Mouse (Mus musculus) heart, postnatal 36 days (tissue): ENCODE results near the gene Iqcf6. TPM values are rescaled to one million over a fixed set of nuclear protein-coding genes. Genes with fewer than 3 reads are reported as not detected.

Source experiments
- DNase-seq, 2 experiments: peaks; one replicate each; pipeline ENCODE4 v3.0.0; 2021 to 2022
- intact Hi-C: fragments of 180-260 bp; cut with DNase I; formaldehyde crosslinking; loops from one replicate; pipeline ENCODE4 v1.15.1; 2025
- total RNA-seq, 2 experiments: library from RNA; stranded (reverse); gene quantifications; 2 replicates each; pipeline ENCODE4 v1.2.3; 2021

Gene Iqcf6
- total RNA-seq, 2 experiments from 2014 or later, result not detected

GRCm38 (mm10) chr9:106655884-106656720, 29.7 kb downstream of the Iqcf6 start, which contains the start of gene Grm2:
TSS of gene Grm2 (minus strand) at chr9:106656082.
- peak; percentile 57 to 71 for DNase-seq
- intact Hi-C loops, result no loop called here

GRCm38 (mm10) chr9:106656820-106657219, 30.4 kb downstream of the Iqcf6 start:
- DNase-seq, result no peak
- intact Hi-C loops, result no loop called here

GRCm38 (mm10) chr9:106657592-106657991, 31.2 kb downstream of the Iqcf6 start:
- no peak for DNase-seq
- intact Hi-C loops, result no loop called here

GRCm38 (mm10) chr9:106659441-106659840, 33.1 kb downstream of the Iqcf6 start:
- intact Hi-C loops, result no loop called here
- DNase-seq, result no peak

GRCm38 (mm10) chr9:106659935-106660334, 33.6 kb downstream of the Iqcf6 start:
- intact Hi-C loops, result no loop called here
- no peak for DNase-seq

GRCm38 (mm10) chr9:106663200-106663599, 36.8 kb downstream of the Iqcf6 start:
- intact Hi-C loops, result no loop called here
- no peak for DNase-seq

GRCm38 (mm10) chr9:106664433-106664832, 38.1 kb downstream of the Iqcf6 start:
- intact Hi-C loops, result no loop called here
- DNase-seq, result no peak

- intact Hi-C loops, result no loop called here
- DNase-seq, result no peak
Observed at GRCm38 (mm10) chr9:106664856-106665255, 38.5 kb downstream of the Iqcf6 start.

- DNase-seq, result no peak
- intact Hi-C loops, result no loop called here
Observed at GRCm38 (mm10) chr9:106673860-106674259, 47.5 kb downstream of the Iqcf6 start.

GRCm38 (mm10) chr9:106675480-106675879, 49.1 kb downstream of the Iqcf6 start:
- intact Hi-C loops, result no loop called here
- DNase-seq, result peak; percentile 81 to 85

- intact Hi-C loops, result no loop called here
- no peak for DNase-seq
Observed at GRCm38 (mm10) chr9:106675965-106676364, 49.6 kb downstream of the Iqcf6 start.

- intact Hi-C loops, result no loop called here
- DNase-seq, result no peak
Observed at GRCm38 (mm10) chr9:106676571-106676970, 50.2 kb downstream of the Iqcf6 start.

Other genes with a start within 250 kb of the Iqcf6 start
- 100 to 1,000 TPM; 281 to 289 TPM for gene Rpl29, start 197.1 kb upstream of the Iqcf6 start, total RNA-seq
- gene Acy1, start 188.3 kb upstream of the Iqcf6 start, total RNA-seq, result 10 to 100 TPM; 24.9 to 27.0 TPM
- gene Abhd14b, start 179.1 kb upstream of the Iqcf6 start, total RNA-seq, result 1 to 10 TPM; 7.2 to 8.3 TPM
- 10 to 100 TPM; 20.9 to 25.1 TPM for gene Abhd14a, start 178.9 kb upstream of the Iqcf6 start, total RNA-seq
- 10 to 100 TPM; 72.8 to 73.4 TPM for gene Pcbp4, start 173.3 kb upstream of the Iqcf6 start, total RNA-seq
- not detected for gene Gpr62, start 160.6 kb upstream of the Iqcf6 start, total RNA-seq
- gene Rrp9, start 150.6 kb upstream of the Iqcf6 start, total RNA-seq, result 10 to 100 TPM; 24.9 to 27.7 TPM
- gene Parp3, start 149.6 kb upstream of the Iqcf6 start, total RNA-seq, result 10 to 100 TPM; 27.2 to 33.7 TPM
- not detected for gene Iqcf1, start 126.6 kb upstream of the Iqcf6 start, total RNA-seq
- gene Iqcf5, start 112.0 kb upstream of the Iqcf6 start, total RNA-seq, result not detected
- not detected for gene Iqcf3, start 65.0 kb upstream of the Iqcf6 start, total RNA-seq
- gene Iqcf4, start 55.6 kb upstream of the Iqcf6 start, total RNA-seq, result not detected
- not detected for gene Grm2, start 29.5 kb downstream of the Iqcf6 start, total RNA-seq
- gene Tex264, start 59.3 kb downstream of the Iqcf6 start, total RNA-seq, result 10 to 100 TPM; 45.8 to 48.8 TPM
- gene Rad54l2, start 162.6 kb downstream of the Iqcf6 start, total RNA-seq, result 10 to 100 TPM in 1 of 2 experiments, 1 to 10 TPM in 1; 9.1 to 10.2 TPM
- gene Dcaf1, start 195.3 kb downstream of the Iqcf6 start, total RNA-seq, result 10 to 100 TPM; 22.4 to 30.8 TPM